Mouse (Mus musculus) MEL (cell line): ENCODE data around the gene Tbx15.

ENCODE experiments used
- CTCF ChIP-seq, 3 experiments: IDR thresholded peaks in 2 of 3; conservative IDR thresholded peaks in 1 of 3; 2 replicates each; pipeline ENCODE4 v1.5.1; 2011 to 2012; ENCODE audit warnings: low read length in 3 of 3, low read depth in 2 of 3, mild to moderate bottlenecking in 2 of 3, improper control_type of control experiment in 1 of 3, inconsistent platforms in 1 of 3, mixed read lengths in 1 of 3, moderate library complexity in 1 of 3; ENCODE audit not compliant: control insufficient read depth in 1 of 3, insufficient read depth in 1 of 3, poor library complexity in 1 of 3, severe bottlenecking in 1 of 3
- E2F4 ChIP-seq: IDR thresholded peaks from 2 replicates; pipeline ENCODE4 v1.6.1; 2011; ENCODE audit warnings: low read depth, low read length, improper control_type of control experiment, borderline replicate concordance
- JUND ChIP-seq: IDR thresholded peaks from 2 replicates; pipeline ENCODE4 v1.6.1; 2011; ENCODE audit warnings: low read depth, mild to moderate bottlenecking, improper control_type of control experiment, low read length
- MEF2A ChIP-seq: IDR thresholded peaks from 2 replicates; pipeline ENCODE4 v1.6.1; 2014; ENCODE audit warnings: low read depth, mild to moderate bottlenecking, inconsistent platforms, low read length, improper control_type of control experiment; ENCODE audit not compliant: poor library complexity, insufficient replicate concordance, severe bottlenecking; ENCODE audit errors: extremely low read depth
- ZMIZ1 ChIP-seq: IDR thresholded peaks from 2 replicates; pipeline ENCODE4 v1.6.1; 2012; ENCODE audit warnings: low read depth, mild to moderate bottlenecking, inconsistent platforms, low read length, improper control_type of control experiment, moderate library complexity

GRCm38 (mm10) chr3:99296186-99296585 lies 56.0 kb downstream of the Tbx15 start:
- no peak for TF ChIP-seq ZMIZ1
- TF ChIP-seq MEF2A, result no peak
- TF ChIP-seq JUND, result no peak
- no peak for TF ChIP-seq E2F4
- no peak for TF ChIP-seq CTCF (IDR thresholded peaks at IDR 0.05 in 2 of 3, conservative IDR thresholded peaks at IDR 0.05 in 1 of 3; ENCODE audit: control insufficient read depth in 1 of 3, insufficient read depth in 1 of 3, low read depth in 2 of 3, low read length in 3 of 3, poor library complexity in 1 of 3, severe bottlenecking in 1 of 3)
